Mouse (Mus musculus): ENCODE measurements around the gene Gpr108. TPM values are rescaled to one million over a fixed set of nuclear protein-coding genes. Genes with fewer than 3 reads are reported as not detected.

The Gpr108 gene
- total RNA-seq, 4 experiments from 2014 or later, result 24.3 to 28.1 (median 26.3) TPM

- DNase-seq (ENCODE audit: low spot score in 2 of 2), result no peak
These were observed 33.4 kb downstream of the Gpr108 start for GRCm38 (mm10) chr17:57214676-57215387.

- no peak for DNase-seq (ENCODE audit: low spot score in 2 of 2)
These were observed 36.7 kb downstream of the Gpr108 start for GRCm38 (mm10) chr17:57211501-57211900.

GRCm38 (mm10) chr17:57209330-57209729 lies 38.9 kb downstream of the Gpr108 start:
- no peak for DNase-seq (ENCODE audit: low spot score in 2 of 2)

DNA sequence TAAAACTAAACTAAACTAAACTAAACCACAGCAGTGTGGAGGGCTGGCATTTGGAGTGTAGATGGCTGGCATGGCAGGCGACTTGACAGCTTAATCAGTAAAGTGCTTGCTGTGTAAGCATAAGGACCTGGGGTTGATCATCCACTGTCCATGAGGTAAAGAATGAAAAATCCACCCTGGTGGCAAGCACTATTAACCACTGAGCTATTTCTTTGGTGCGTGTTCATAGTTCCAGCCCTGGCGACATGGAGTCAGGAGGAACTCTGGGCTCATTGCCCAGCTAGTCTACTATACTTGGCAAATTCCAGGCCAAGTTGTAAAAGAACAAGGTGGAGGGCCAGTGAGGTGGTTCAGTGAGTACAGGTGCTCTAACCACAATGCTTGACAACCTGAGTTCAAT lies 40.3 kb downstream of the Gpr108 start:
- no peak for DNase-seq (ENCODE audit: low spot score in 2 of 2)

GRCm38 (mm10) chr17:57201841-57202724 lies 46.2 kb downstream of the Gpr108 start:
- DNase-seq (ENCODE audit: low spot score in 2 of 2), result no peak

- no peak for DNase-seq (ENCODE audit: low spot score in 2 of 2)
These were observed 50.0 kb downstream of the Gpr108 start for GRCm38 (mm10) chr17:57198252-57198651.

GRCm38 (mm10) chr17:57195326-57196010 lies 52.8 kb downstream of the Gpr108 start:
- no peak for DNase-seq (ENCODE audit: low spot score in 2 of 2)

DNA sequence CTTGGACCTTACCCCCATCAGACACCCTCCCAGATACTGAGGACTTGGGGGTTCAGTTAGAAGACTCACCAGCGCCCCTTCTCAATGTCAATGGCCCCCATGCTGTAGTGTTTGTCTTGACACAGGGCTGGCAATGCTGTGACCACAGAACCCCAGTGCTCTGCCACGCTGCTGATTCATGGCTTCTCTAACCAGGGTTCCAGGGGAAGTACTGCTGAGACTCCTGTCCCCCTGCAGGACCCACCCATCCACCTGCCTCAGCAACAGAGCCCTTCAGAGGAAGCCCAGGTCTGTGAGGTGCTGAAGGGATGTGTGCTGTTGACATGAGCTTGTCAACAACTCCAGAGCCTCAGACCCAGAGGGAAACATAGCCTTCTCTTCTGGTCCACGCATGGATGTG lies 53.5 kb downstream of the Gpr108 start:
- no peak for DNase-seq (ENCODE audit: low spot score in 2 of 2)

DNA sequence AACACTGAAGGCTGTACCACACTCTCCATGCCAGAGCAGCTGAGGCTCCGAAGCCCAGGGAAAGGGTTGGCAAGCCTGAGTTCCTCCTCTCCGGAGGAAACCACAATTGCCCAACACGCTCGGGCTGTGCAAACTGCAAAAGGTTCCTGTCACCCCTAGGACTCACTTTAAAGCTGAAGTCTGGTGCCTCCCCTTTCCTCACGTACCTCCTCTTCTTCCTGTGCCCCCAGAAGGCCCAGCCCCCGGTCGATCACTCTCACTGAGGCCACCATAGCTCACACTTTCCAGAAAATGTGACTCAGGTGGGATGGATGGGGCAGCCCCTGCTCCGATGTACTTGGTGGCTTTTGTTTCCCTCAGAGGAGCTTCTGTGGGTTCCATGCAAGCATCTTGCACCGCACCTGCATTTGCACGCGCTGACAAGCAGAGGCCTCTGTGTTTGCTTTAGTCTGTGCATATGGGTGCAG lies 54.2 kb downstream of the Gpr108 start, which contains the start of gene Tnfsf14:
Tnfsf14 (minus strand) TSS at position 137 of the 467 bp plus-strand sequence.
- no peak for DNase-seq (ENCODE audit: low spot score in 2 of 2)

GRCm38 (mm10) chr17:57188510-57189192 lies 59.6 kb downstream of the Gpr108 start:
- DNase-seq (ENCODE audit: low spot score in 2 of 2), result no peak

GRCm38 (mm10) chr17:57185641-57186040 lies 62.6 kb downstream of the Gpr108 start:
- no peak for DNase-seq (ENCODE audit: low spot score in 2 of 2)

Small RNA genes within 50 kb of the gene (microRNA-seq; reads per million reads assigned to microRNA genes)
- gene Mir6978, result not detected

Other genes starting within 250 kb of the Gpr108 start
- not detected for gene Pspn, start 248.4 kb downstream of the Gpr108 start, total RNA-seq (2022)
- gene Gtf2f1, start 237.2 kb downstream of the Gpr108 start, total RNA-seq (2022), result 10 to 100 TPM; 13.3 to 17.5 (median 15.5) TPM
- gene Gm17949, start 237.0 kb downstream of the Gpr108 start, total RNA-seq (2022), result under 1 TPM in 1 of 4 experiments, not detected in 3; 0.27 TPM
- 10 to 100 TPM; 23.3 to 29.9 (median 27.2) TPM for gene Khsrp, start 216.9 kb downstream of the Gpr108 start, total RNA-seq (2022)
- gene Slc25a41, start 206.8 kb downstream of the Gpr108 start, total RNA-seq (2022), result not detected
- under 1 TPM in 1 of 4 experiments, not detected in 3; 0.34 TPM for gene Crb3, start 189.3 kb downstream of the Gpr108 start, total RNA-seq (2022)
- 10 to 100 TPM; 28.2 to 32.7 (median 31.3) TPM for gene Slc25a23, start 188.6 kb downstream of the Gpr108 start, total RNA-seq (2022)
- under 1 TPM in 3 of 4 experiments, not detected in 1; 0.12 to 0.52 (median 0.44) TPM for gene Dennd1c, start 169.9 kb downstream of the Gpr108 start, total RNA-seq (2022)
- gene Tubb4a, start 160.7 kb downstream of the Gpr108 start, total RNA-seq (2022), result under 1 TPM; 0.53 to 0.88 (median 0.64) TPM
- gene Tnfsf9, start 143.1 kb downstream of the Gpr108 start, total RNA-seq (2022), result under 1 TPM in 1 of 4 experiments, not detected in 3; 0.38 TPM
- gene Cd70, start 98.7 kb downstream of the Gpr108 start, total RNA-seq (2022), result not detected
- not detected for gene Tnfsf14, start 54.3 kb downstream of the Gpr108 start, total RNA-seq (2022)
- 10 to 100 TPM in 3 of 4 experiments, 1 to 10 TPM in 1; 8.4 to 33.5 (median 14.9) TPM for gene C3, start 20.3 kb downstream of the Gpr108 start, total RNA-seq (2022)
- gene Trip10, start 1.0 kb upstream of the Gpr108 start, total RNA-seq (2022), result 100 to 1,000 TPM; 169 to 191 (median 176) TPM
- under 1 TPM; 0.17 to 0.48 (median 0.32) TPM for gene Vav1, start 30.7 kb upstream of the Gpr108 start, total RNA-seq (2022)
- 1 to 10 TPM; 1.0 to 1.6 (median 1.3) TPM for gene Adgre1, start 110.2 kb upstream of the Gpr108 start, total RNA-seq (2022)